Mouse (Mus musculus) urinary bladder, postnatal 4 days (tissue): Measurements from ENCODE around the gene Jmjd1c.

Source experiments
- DNase-seq, 2 experiments: peaks; one replicate each; pipeline ENCODE4 v3.0.0; 2021 to 2022; ENCODE audit warnings: low spot score in 2 of 2

Jmjd1c gene

DNA sequence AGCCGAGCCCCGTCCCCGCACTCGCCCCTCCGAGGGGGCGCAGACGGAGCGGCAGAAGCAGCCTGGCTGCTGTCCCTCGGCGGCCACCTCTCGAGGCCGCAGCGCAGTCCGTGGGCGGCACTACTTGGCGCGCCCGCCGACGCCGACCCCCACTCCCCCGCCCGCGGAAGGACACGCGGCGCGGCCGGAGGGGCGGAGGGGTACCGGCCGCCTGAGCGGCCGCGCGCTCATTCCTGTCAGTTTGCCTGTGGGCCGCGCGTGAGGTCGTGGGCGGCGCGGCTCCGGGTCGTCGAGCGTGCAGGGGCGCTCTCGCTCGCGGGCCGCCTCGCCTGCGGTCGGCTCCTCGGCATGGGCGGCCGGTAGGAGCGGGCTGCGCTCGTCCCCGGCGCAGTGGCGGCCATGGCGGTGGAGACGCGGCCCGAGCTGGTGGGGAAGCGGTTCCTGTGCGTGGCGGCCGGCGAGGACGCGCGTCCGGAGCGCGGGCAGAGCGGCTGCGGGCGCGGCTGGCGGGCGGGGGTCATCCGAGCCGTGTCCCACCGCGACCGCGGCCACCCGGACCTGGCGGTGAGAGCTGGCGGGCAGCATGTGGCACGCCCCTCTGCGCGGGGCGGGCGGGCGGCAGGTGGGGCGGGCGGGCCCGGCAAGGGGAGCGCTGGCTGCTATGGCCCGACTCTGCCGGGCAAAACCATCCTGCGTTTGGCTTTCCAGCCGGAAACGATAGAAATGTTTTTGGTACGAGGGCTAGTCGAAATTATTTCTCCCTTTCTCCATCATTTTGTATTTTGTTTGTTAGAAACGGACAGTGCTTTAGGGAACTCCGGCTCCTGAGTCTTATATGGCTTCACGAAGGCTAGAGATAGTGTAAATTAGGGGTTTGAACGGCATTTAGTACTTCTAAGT, 31.2 kb downstream of the Jmjd1c start:
- peak in 1 of 2 experiments; percentile 43 for DNase-seq

GRCm38 (mm10) chr10:67129531-67129930, 33.6 kb downstream of the Jmjd1c start:
- no peak for DNase-seq

- DNase-seq = no peak
These were observed 35.8 kb downstream of the Jmjd1c start for GRCm38 (mm10) chr10:67131709-67132108.

DNA sequence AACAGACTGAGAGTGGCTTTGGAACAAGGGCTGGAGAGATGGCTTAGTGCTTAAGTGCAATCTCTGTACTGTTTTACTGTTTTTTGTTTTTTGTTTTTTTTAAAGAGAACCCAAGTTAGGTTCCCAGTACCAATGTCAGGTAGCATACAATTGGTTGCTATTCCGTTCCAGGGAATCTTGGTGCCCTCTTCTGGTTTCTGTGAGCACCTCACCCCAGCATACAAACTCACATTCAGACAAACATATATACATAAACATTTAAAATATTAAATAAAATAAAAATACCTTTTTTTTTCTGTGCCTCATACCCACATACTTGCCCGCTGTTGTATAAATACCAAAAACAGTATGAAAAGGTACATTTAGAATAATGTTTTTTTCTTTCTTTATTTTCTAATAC, 38.4 kb downstream of the Jmjd1c start:
- no peak for DNase-seq

GRCm38 (mm10) chr10:67137437-67137836, 41.5 kb downstream of the Jmjd1c start:
- DNase-seq = no peak

GRCm38 (mm10) chr10:67143661-67144060, 47.7 kb downstream of the Jmjd1c start:
- DNase-seq = no peak

- no peak for DNase-seq
These were observed 48.3 kb downstream of the Jmjd1c start for GRCm38 (mm10) chr10:67144269-67144668.

DNA sequence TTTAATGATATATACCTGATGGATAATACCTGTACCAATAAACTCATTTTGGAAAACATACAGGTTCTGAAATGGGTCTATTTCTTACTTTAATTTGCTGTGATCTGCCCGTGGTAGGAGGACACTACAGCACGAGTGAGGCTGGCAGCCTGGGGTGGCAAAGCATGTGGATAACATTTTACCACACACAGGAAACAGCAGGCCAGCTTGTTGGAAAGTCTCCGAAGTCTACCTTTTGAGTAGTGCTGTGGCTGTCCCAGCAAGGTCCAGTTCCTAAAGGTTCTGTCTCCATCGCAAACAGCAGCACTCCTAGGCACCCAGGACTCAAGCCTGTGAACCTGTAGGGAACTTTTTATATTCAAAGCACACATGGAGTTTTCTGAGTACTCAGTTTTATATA, 49.7 kb downstream of the Jmjd1c start:
- DNase-seq = no peak

DNA sequence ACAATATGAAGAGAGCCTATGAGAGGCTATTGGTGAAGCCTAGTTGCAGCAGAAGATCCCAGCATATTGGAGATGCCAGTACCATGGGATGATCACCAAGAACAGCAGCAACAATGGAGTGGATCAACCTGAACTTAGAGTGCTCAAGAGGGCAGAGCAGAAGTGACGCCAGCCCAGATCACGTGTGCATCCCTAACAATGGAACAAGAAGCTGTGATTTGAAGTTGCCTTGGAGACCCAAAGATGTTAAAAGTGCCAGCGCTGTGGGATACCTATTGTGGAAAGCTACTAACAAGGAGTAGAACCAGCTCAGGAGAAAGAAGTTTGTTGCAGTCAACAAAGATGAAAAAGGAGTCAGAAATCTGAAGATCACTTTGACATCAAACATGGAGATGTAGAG, 55.8 kb downstream of the Jmjd1c start:
- DNase-seq = no peak

GRCm38 (mm10) chr10:67154647-67155046, 58.7 kb downstream of the Jmjd1c start:
- DNase-seq = no peak

DNA sequence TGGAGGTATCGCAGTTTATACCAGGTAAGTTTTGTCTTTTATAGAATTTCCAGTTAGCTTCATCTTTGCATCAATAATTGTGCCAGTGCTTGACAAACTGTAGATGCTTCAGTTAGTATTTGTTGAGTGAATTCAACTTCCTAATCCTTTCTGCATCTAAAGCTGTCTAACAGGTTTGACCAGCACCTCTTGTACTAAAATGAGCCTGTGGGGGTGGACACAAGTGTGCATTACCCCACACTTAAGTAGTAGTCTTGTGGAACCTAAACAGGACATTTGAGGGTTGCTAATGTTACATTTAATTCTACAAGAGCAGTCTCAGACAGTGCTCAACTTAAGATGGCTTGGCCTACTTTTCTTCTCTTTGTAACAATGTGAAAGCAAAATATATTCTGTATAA, 78.1 kb downstream of the Jmjd1c start:
- no peak for DNase-seq

GRCm38 (mm10) chr10:67176031-67176430, 80.1 kb downstream of the Jmjd1c start:
- no peak for DNase-seq

DNA sequence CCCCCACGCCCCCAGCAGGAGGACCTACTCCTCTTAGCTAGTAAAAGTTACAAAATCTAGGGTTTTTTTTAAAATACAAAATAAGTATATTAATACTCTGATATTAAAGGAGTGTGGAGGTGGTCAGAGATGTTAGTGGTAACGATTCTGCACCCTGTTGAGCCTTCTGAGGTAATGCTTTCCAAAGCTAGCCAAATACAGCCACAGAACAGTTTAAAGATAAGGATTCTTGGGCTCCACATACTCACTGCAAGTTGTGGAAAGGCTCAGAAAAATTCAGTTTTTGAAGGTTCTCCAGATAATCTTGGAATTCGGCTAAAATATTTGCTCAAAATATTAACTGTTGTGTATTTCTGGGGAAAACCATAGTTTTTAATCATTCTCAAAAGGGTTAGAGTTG, 81.0 kb downstream of the Jmjd1c start:
- DNase-seq = no peak

DNA sequence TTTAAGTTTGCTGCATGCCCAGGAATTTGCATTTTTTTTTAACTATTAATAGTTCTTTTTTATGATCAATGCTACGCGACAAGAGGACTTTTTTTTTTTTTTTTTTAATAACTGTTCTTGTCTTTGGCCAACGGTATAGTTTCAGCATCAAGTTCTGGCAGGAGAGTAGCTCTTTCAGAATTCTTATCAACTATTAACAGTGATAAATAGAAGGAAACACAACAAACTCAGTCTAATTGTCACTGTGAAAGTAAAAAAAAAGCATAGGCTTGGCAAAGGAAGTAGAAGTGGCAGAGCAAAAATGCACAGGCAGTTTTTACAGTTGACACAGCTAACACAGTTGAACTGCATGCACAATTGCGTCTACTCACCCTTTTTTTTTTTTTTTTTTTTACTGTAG, 81.5 kb downstream of the Jmjd1c start:
- DNase-seq = no peak

GRCm38 (mm10) chr10:67180021-67180420, 84.1 kb downstream of the Jmjd1c start:
- no peak for DNase-seq

GRCm38 (mm10) chr10:67180799-67181198, 84.9 kb downstream of the Jmjd1c start:
- DNase-seq = no peak

DNA sequence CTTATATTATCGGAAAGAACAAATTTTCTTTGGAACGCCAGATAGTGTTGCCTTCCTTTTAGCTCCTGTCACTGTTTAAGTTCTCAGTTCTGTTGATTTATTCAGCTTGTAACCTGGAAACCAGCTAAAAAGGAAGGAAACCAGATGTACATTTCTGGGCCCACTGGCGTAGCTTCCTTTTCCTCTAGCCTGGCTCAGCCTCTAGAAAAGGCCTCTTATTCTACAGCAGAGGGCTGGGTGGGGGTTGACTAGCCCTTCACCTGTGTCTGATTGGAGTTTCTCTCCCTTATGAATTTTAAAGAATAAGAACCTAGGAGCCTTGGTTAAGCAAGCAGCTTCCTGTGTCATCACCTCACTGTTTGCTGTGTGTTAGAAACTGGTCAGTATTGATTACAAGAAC, 86.7 kb downstream of the Jmjd1c start:
- no peak for DNase-seq

DNA sequence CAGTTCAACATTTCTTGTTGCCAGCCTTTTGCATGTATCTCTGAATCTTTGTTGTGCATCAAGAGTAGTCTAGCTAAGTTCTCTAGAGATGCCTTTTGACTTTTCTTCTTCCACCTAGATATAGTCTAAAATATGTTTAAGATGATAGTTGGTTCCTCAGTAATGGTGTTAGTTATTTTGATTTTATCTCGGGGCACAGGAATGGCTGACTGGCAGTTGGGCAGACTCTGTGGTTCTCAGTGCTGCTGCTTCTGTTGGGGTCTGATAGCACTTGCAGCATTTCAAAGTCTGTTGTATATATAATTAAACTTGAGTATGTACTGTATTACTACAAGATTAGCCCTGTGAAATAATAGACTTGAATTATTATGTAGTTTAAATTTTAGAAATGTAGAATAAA, 87.2 kb downstream of the Jmjd1c start:
- no peak for DNase-seq

GRCm38 (mm10) chr10:67184441-67185070, 88.6 kb downstream of the Jmjd1c start:
- no peak for DNase-seq

- peak; percentile 50 to 62 for DNase-seq
These were observed 89.7 kb downstream of the Jmjd1c start for GRCm38 (mm10) chr10:67185491-67186081.

DNA sequence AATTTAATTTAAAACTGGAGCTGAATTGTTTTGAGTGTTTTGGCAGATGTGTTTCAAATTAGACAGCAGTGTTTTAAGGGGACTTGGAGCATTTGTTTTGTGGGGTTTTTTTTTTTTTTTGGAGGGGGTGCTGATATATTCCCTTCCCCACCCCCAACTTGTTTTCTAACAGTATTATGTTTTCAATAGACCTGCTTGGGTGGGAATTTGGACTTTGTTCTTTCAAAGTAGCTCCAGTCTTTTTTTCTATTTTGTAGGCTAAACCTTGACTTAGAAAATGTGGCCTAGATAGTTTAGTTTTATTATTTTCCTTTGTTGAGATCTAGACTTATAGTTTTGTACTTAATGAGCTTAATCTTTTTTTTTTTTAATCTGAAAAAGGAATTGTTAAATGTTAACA, 90.6 kb downstream of the Jmjd1c start:
- no peak for DNase-seq

- DNase-seq = no peak
These were observed 91.1 kb downstream of the Jmjd1c start for GRCm38 (mm10) chr10:67187001-67187453.

- no peak for DNase-seq
These were observed 92.0 kb downstream of the Jmjd1c start for GRCm38 (mm10) chr10:67187952-67188351.
